Mouse (Mus musculus) embryo, embryonic 11 days (tissue): Measurements from ENCODE around the gene Fez2.

Experiments
- DNase-seq: peaks from one replicate; pipeline ENCODE4 v3.0.0-alpha.2; 2015

Fez2 gene

GRCm38 (mm10) chr17:78361939-78362728 is 55.8 kb downstream of the Fez2 start:
- DNase-seq: no peak

GRCm38 (mm10) chr17:78358251-78358726 is 59.7 kb downstream of the Fez2 start:
- no peak for DNase-seq

- no peak for DNase-seq
Measured at GRCm38 (mm10) chr17:78357753-78358152, 60.2 kb downstream of the Fez2 start.

- DNase-seq: no peak
Measured at GRCm38 (mm10) chr17:78355611-78356010, 62.3 kb downstream of the Fez2 start.

GRCm38 (mm10) chr17:78354871-78355270 is 63.1 kb downstream of the Fez2 start:
- DNase-seq: no peak

- no peak for DNase-seq
Measured at GRCm38 (mm10) chr17:78354411-78354810, 63.5 kb downstream of the Fez2 start.

GRCm38 (mm10) chr17:78352500-78352855 is 65.5 kb downstream of the Fez2 start:
- DNase-seq: no peak

- no peak for DNase-seq
Measured at GRCm38 (mm10) chr17:78351676-78352499, 66.1 kb downstream of the Fez2 start.

- DNase-seq: no peak
Measured at GRCm38 (mm10) chr17:78347111-78347801, 70.7 kb downstream of the Fez2 start.

- DNase-seq: no peak
Measured at GRCm38 (mm10) chr17:78343688-78344087, 74.3 kb downstream of the Fez2 start.

GRCm38 (mm10) chr17:78335250-78335649 is 82.7 kb downstream of the Fez2 start:
- DNase-seq: no peak

GRCm38 (mm10) chr17:78333275-78333674 is 84.7 kb downstream of the Fez2 start:
- DNase-seq: no peak

- DNase-seq: no peak
Measured at GRCm38 (mm10) chr17:78331438-78331837, 86.5 kb downstream of the Fez2 start.

- DNase-seq: peak; percentile 17
Measured at GRCm38 (mm10) chr17:78328287-78328686, 89.7 kb downstream of the Fez2 start.

GRCm38 (mm10) chr17:78327187-78327586 is 90.8 kb downstream of the Fez2 start:
- no peak for DNase-seq

GRCm38 (mm10) chr17:78326381-78326780 is 91.6 kb downstream of the Fez2 start:
- no peak for DNase-seq

GRCm38 (mm10) chr17:78325761-78326332 is 92.1 kb downstream of the Fez2 start:
- no peak for DNase-seq

- peak; percentile 28 for DNase-seq
Measured at GRCm38 (mm10) chr17:78322369-78323335, 95.3 kb downstream of the Fez2 start.

GRCm38 (mm10) chr17:78321216-78321835 is 96.6 kb downstream of the Fez2 start:
- no peak for DNase-seq
